9 mouse cellular contexts compared by ENCODE assay signal in the genomic region with DNA sequence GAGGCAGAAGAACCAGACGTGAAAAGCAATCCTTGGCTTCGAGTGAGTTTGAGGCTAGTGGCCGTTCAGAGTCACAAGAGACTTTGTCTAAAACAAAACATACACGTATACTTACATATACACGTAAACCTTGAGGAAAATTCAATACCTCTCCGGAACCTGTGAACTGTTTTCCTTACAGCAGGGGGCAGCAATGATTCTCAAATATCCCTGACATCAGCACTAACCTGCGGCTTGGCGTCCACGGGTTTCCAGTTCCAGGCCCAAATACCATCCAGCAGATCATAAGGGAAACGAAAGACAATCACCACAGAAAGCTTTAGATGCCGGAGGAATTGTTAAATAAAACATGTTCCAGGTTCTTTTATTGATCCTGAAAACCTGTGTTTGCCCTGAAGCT. TPM values are rescaled to one million over a fixed set of nuclear protein-coding genes. Genes with fewer than 3 reads are reported as not detected.
DNase-seq lines count a peak whose midpoint lies in the region; ATAC-seq and TF ChIP-seq lines count a peak whose summit lies in the region.
"Had no signal": no experiment of that assay in that cellular context is flagged by ENCODE, and none has a peak within 500 bp of the region (broad histone marks: within the 10 kb centered on the region; RNA-seq: fewer than 3 reads in every experiment).

No protein-coding gene starts in this region.

- peak; percentile 66 to 74 for DNase-seq in urinary bladder, adult 18-20 months (ENCODE audit: low spot score in 2 of 2)
- no peak for DNase-seq in urinary bladder, adult 2 months (ENCODE audit: low spot score)
- peak; percentile 88 for DNase-seq in cerebellum, adult 8-10 months
- DNase-seq in frontal cortex, postnatal 25 days (ENCODE audit: low spot score in 2 of 2), result peak; percentile 65 to 71
- DNase-seq in kidney, adult 2 months, result peak; percentile 94
- peak; percentile 79 for DNase-seq in left cerebral cortex, postnatal 4 days
- peak; percentile 84 for DNase-seq in splenic B cell, adult 2 months (ENCODE audit: low read depth, low spot score)

- H3K27me3 ChIP-seq in kidney, adult 2 months (replicated peaks; ENCODE audit: control insufficient read depth, insufficient read depth, low read length), result no peaks in the 10 kb centered on the region
- H3K27me3 ChIP-seq in splenic B cell, adult 2 months (ENCODE audit: control insufficient read depth, insufficient read depth, low read length, poor library complexity, severe bottlenecking), result no peaks in the 10 kb centered on the region
- H3K27me3 ChIP-seq: embryonic facial prominence, embryonic 13.5 days had no signal

- peak; percentile 74 for TF ChIP-seq CTCF in kidney, adult 2 months (conservative IDR thresholded peaks at IDR 0.05; ENCODE audit: insufficient read depth, insufficient read length, low read depth, low read length)

- WGBS in kidney, adult 2 months, result 4% methylated on average over 11 of the region's 11 CpGs

- ATAC-seq in monocyte, adult 5-6 weeks (replicated peaks; ENCODE audit: insufficient number of reproducible peaks, low FRiP score, low TSS enrichment, poor library complexity, severe bottlenecking), result peak; percentile 82

- intact Hi-C loops in left cerebral cortex, postnatal 4 days (cut with DNase I), result loop anchor here (10.0 kb wide), 1 partner anchor 179 kb away; a partner anchor contains a TSS

- peak overlapping the region; percentile 81 for H3K27ac ChIP-seq in kidney, adult 2 months (ENCODE audit: insufficient read depth, low read depth, low read length)

- peaks cover 23% of the 10 kb centered on the region for H3K4me1 ChIP-seq in kidney, adult 2 months (ENCODE audit: control insufficient read depth, insufficient read depth, low read length)

- H3K4me3 ChIP-seq in kidney, adult 2 months (ENCODE audit: insufficient read depth, low read depth, low read length), result no peak overlapping the region
- H3K4me3 ChIP-seq: embryonic facial prominence, embryonic 13.5 days had no signal

- H3K36me3 ChIP-seq in kidney, adult 2 months (ENCODE audit: control insufficient read depth, insufficient read depth, low read length), result no peaks in the 10 kb centered on the region
- H3K36me3 ChIP-seq in splenic B cell, adult 2 months (ENCODE audit: control insufficient read depth, insufficient read depth, low read length, poor library complexity, severe bottlenecking), result no peaks in the 10 kb centered on the region
- H3K36me3 ChIP-seq: embryonic facial prominence, embryonic 13.5 days had no signal

- no peak for TF ChIP-seq POLR2A in kidney, adult 2 months (IDR thresholded peaks at IDR 0.05; ENCODE audit: low read depth, low read length)

RNA-seq across cellular contexts. Expression of a gene that starts 19.7 kb away (rescaled TPM):
- polyA plus RNA-seq in urinary bladder, adult 2 months (2012; rRNA removed), result 18.5 and 22.1 TPM in 2 replicates
- 8.7 and 12.2 TPM in 2 replicates for polyA plus RNA-seq in kidney, adult 2 months (2012; rRNA removed)
- total RNA-seq in left cerebral cortex, postnatal 4 days (2021), result 10 to 100 TPM; 43.9 to 47.2 TPM
- total RNA-seq in monocyte, adult 5-6 weeks (2017), result 11.3 to 22.7 TPM (median 13.9 TPM) in 3 replicates

RNA-seq across cellular contexts. Expression of a gene that starts 34.4 kb away (rescaled TPM):
- 136 and 138 TPM in 2 replicates for polyA plus RNA-seq in urinary bladder, adult 2 months (2012; rRNA removed)
- polyA plus RNA-seq in kidney, adult 2 months (2012; rRNA removed), result 186 and 203 TPM in 2 replicates
- total RNA-seq in left cerebral cortex, postnatal 4 days (2021), result 10 to 100 TPM; 98.3 to 99.8 TPM
- 31.0 to 54.2 TPM (median 39.3 TPM) in 3 replicates for total RNA-seq in monocyte, adult 5-6 weeks (2017)

RNA-seq across cellular contexts. Expression of a gene that starts 50.6 kb away (rescaled TPM):
- not detected in 2 replicates for polyA plus RNA-seq in urinary bladder, adult 2 months (2012; rRNA removed)
- polyA plus RNA-seq in kidney, adult 2 months (2012; rRNA removed), result 55.0 and 65.3 TPM in 2 replicates
- total RNA-seq in left cerebral cortex, postnatal 4 days (2021), result not detected
- not detected in 3 replicates for total RNA-seq in monocyte, adult 5-6 weeks (2017)
- polyA plus RNA-seq: embryonic facial prominence, embryonic 13.5 days had no signal

RNA-seq across cellular contexts. Expression of a gene that starts 59.3 kb away (rescaled TPM):
- polyA plus RNA-seq in urinary bladder, adult 2 months (2012; rRNA removed), result 40.5 and 50.2 TPM in 2 replicates
- 38.2 and 54.3 TPM in 2 replicates for polyA plus RNA-seq in kidney, adult 2 months (2012; rRNA removed)
- 10 to 100 TPM; 52.1 to 64.6 TPM for total RNA-seq in left cerebral cortex, postnatal 4 days (2021)
- 10.0 to 41.7 TPM (median 25.7 TPM) in 3 replicates for total RNA-seq in monocyte, adult 5-6 weeks (2017)

RNA-seq across cellular contexts. Expression of a gene that starts 59.5 kb away (rescaled TPM):
- polyA plus RNA-seq in urinary bladder, adult 2 months (2012; rRNA removed), result 30.6 and 37.2 TPM in 2 replicates
- 29.4 and 32.2 TPM in 2 replicates for polyA plus RNA-seq in kidney, adult 2 months (2012; rRNA removed)
- 10 to 100 TPM; 21.3 to 22.8 TPM for total RNA-seq in left cerebral cortex, postnatal 4 days (2021)
- total RNA-seq in monocyte, adult 5-6 weeks (2017), result 12.4 to 21.3 TPM (median 19.2 TPM) in 3 replicates
